Mouse (Mus musculus): ENCODE measurements around the gene Slc29a3.

GRCm38 (mm10) chr10:60718491-60718890 lies 34.1 kb downstream of the Slc29a3 start:
- TF ChIP-seq USF1 (IDR thresholded peaks at IDR 0.05; ENCODE audit: low read depth) (no peak), MYOG (IDR thresholded peaks at IDR 0.05; ENCODE audit: control insufficient read depth in 1 of 3, insufficient read depth in 1 of 3, insufficient read length in 2 of 3, low read depth in 2 of 3) (no peak), MYOD1 (IDR thresholded peaks at IDR 0.05; ENCODE audit: control insufficient read depth in 1 of 3, insufficient read length in 2 of 3, low read depth in 2 of 3) (no peak), MAX (IDR thresholded peaks at IDR 0.05; ENCODE audit: low read depth) (no peak), TCF12 (IDR thresholded peaks at IDR 0.05; ENCODE audit: insufficient read depth, poor library complexity, severe bottlenecking) (no peak), POLR2AphosphoS2 (IDR thresholded peaks at IDR 0.05; ENCODE audit: insufficient read length, low read depth) (no peak), POLR2A (IDR thresholded peaks at IDR 0.05; ENCODE audit: insufficient read length, low read depth) (no peak), TCF3 (IDR thresholded peaks at IDR 0.05; ENCODE audit: insufficient read length, low read depth) (no peak), SRF (IDR thresholded peaks at IDR 0.05; ENCODE audit: control insufficient read depth, insufficient read length, low read depth) (no peak), E2F4 (IDR thresholded peaks at IDR 0.05; ENCODE audit: insufficient read depth) (no peak)

All from myocyte (in vitro differentiated cells).